Mouse (Mus musculus) brown adipose tissue, adult 24 weeks (tissue): ENCODE measurements around the gene Atp13a2. TPM values are rescaled to one million over a fixed set of nuclear protein-coding genes. Genes with fewer than 3 reads are reported as not detected.
A peak's percentile ranks its signal among the peaks of the same experiment; 100 is the strongest.

Experiments used
- H3K27ac ChIP-seq: fragments of 200-500 bp; replicated peaks from 2 replicates; pipeline ENCODE4 v1.5.1; 2012; ENCODE audit warnings: low read depth, mild to moderate bottlenecking, low read length
- H3K4me1 ChIP-seq: fragments of 200-500 bp; 2 replicates; pipeline ENCODE4 v1.6.1; 2012; ENCODE audit warnings: low read length, mixed read lengths; ENCODE audit not compliant: control insufficient read depth, insufficient read depth, insufficient read length
- H3K4me3 ChIP-seq: fragments of 200-500 bp; 2 replicates; pipeline ENCODE4 v1.5.1; 2012; ENCODE audit warnings: low read depth, mild to moderate bottlenecking, low read length, moderate library complexity; ENCODE audit not compliant: insufficient read depth
- polyA plus RNA-seq: library from polyadenylated mRNA; stranded (reverse); fragments of >200 nt; gene quantifications from 2 replicates; pipeline ENCODE4 v1.2.4, GENCODE M21; 2012; ENCODE audit not compliant: missing spikeins, insufficient read depth, insufficient read length

Atp13a2 gene
- polyA plus RNA-seq, 1 experiment = 6.7 TPM

DNA sequence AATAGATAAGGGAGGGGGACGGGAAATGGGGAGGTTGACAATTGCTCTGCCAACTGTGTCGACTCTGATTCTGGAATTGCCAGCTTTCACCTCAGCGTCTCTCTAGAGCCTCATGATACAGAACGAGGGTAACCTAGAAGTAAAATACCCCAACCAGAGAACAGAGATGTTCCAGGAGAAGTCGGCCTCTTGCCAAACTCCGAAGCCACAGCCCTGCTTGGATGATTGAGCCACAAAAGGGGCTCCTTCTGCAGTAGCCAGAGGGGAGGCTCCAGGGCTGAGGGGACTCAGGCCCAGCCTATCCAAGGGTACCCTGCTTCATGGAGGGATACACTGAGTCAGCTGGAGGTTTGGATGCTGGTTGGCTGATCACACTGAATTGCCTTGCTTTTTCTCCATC, 28.4 kb upstream of the Atp13a2 start:
- H3K4me3 ChIP-seq = no peak overlapping the region
- H3K4me1 ChIP-seq = no peaks in the 10 kb centered on the region; the same call in 1 of the 2 replicates
- H3K27ac ChIP-seq = no peak overlapping the region

DNA sequence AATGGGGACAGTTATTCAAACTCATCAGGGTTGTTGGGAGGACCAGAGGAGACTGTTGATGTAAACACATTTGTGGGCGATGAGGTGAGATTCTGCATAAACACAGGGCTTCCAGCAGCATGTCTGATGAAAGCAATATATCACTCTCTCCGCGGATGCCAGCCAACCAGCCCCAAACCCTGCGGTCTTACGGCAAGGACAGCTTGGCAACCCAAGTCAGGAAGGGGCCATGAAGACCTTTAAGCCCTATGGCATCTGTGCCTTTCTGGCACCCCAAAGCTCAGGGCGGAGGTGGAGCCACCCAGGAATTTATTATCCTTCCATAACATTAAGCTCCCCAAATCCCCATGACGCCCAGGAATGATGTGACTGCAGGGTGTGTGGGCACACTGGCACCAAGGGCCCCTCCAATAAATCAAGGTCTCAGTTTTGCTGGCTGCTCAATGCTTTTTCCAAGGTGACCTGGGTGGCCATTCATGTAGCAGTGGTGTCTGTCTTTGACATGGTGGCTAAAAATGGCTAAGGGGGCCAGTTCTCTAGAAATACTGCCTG, 27.5 kb upstream of the Atp13a2 start:
- H3K4me3 ChIP-seq = no peak overlapping the region
- H3K27ac ChIP-seq = no peak overlapping the region
- H3K4me1 ChIP-seq = peaks cover 3% of the 10 kb centered on the region; the same call in 1 of the 2 replicates

- Histone ChIP-seq H3K4me1 (peaks cover 3% of the 10 kb centered on the region; the same call in 1 of the 2 replicates), H3K27ac (peak overlapping the region; percentile 72; the same call in 1 of the 2 replicates), H3K4me3 (peak overlapping the region; percentile 59; the same call in 1 of the 2 replicates)
These were observed 26.8 kb upstream of the Atp13a2 start for GRCm38 (mm10) chr4:140959715-140960479.

GRCm38 (mm10) chr4:140960781-140961466, 25.7 kb upstream of the Atp13a2 start, which contains the start of gene Sdhb:
TSS of gene Sdhb (plus strand) at chr4:140961203.
- Histone ChIP-seq H3K4me3 (peak within 1 kb of the TSS; percentile 88), H3K4me1 (peaks cover 3% of the 10 kb centered on the region; the same call in 1 of the 2 replicates), H3K27ac (peak within 1 kb of the TSS; percentile 95)

DNA sequence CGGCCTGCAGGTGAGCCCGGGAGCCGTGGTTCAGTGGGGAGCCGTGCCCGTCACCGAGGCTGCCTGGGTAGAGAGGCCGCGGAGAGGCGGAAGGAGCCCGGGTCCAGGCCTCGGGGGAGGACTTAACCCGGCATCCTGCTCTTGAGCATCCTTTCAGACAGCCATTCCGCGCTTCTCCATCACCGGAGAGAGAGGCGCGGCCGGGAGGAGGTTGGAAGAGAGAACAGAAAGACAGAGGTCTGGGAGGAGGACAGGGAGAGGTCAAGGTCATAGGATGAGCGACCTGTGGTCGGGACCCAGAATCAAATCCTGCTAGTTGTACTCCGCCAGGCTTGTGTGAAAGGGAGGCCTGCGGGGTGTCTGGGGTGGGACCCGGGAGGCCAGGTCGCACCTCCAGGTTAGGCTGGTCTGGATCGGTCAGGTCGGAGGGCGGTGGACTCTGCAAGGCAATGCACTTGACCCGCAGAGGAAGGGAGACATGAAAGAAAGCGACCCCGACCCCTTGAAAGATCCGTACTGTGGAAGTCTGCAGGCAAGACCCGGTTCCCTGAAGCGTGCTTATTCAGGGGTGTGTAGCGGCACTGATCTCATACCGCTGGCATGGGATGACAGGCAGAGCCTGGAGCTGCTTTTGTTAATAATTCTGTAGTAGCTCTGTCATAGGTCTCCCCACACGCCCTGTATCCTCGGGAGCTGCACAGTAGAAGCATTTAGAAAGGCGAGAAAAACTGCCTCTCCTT, 25.0 kb upstream of the Atp13a2 start:
- H3K4me1 ChIP-seq = peaks cover 3% of the 10 kb centered on the region; the same call in 1 of the 2 replicates
- peak overlapping the region; percentile 95 for H3K27ac ChIP-seq
- peak overlapping the region; percentile 88 for H3K4me3 ChIP-seq

DNA sequence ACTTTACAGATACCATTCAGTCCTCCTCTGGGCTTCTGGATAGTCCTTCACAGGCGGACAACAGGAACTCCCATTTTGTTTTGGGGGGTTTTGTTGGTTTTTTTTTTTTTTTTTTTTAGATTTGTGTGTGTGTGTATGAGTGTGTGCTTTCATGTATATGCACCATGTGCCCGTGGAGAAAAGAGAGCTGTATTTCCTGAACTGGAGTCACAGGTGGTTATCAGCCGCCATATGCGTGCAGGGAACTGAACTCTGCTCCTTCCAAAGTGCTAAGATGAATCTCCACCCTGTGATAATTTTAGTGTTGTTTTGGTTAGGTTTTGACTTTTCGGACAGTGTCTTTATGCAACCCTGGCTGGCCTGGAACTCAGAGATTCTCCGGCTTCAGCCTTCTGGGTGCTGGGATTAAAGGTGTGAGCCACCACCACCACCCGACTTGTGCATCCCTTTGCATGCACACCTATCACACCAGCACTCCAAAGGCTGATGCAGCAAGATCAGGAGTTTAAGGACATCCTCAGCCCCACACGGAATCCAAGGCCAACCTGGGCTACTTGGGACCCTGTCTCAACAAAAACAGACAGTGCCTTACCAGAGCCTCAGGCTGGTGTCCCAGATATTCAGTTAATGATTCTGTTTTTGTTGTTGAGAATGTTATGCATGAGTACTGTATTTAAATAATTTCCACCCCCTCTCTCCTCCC, 24.3 kb upstream of the Atp13a2 start:
- peaks cover 3% of the 10 kb centered on the region; the same call in 1 of the 2 replicates for H3K4me1 ChIP-seq
- H3K4me3 ChIP-seq = peak overlapping the region; percentile 88
- peak overlapping the region; percentile 95 for H3K27ac ChIP-seq

GRCm38 (mm10) chr4:140962950-140963349, 23.7 kb upstream of the Atp13a2 start:
- Histone ChIP-seq H3K4me3 (peak overlapping the region; percentile 88), H3K27ac (peak overlapping the region; percentile 50), H3K4me1 (peaks cover 3% of the 10 kb centered on the region; the same call in 1 of the 2 replicates)

DNA sequence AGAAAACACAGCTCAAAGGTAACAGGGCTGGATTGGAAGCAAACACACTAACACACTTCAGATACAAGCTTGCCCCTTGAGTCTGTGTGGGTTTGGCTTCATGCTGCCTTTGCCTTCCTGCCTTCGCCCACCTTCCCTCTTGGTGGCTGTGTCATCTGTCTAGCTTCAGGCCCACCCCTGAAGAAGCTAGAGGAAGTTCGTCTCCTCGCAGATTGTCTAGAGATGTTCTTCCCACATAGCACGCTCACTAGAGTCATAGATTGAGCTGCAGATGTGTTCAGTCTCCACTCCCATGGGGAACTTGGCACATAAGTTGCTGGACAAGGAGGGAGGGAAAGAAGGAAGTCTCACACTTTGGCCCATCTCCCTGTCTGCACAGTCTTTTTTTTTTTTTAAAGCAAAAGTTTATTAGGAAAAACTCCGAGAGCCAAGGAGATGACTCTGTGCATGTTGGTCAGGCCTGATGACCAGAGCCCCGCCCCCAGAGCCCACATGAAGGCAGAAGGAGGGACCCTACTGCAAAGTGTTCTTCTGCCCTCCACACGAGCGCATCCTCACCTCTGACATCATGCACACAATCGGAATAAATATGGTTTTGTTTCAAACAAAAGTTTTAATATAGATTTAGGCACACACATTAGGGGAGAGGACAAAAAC, 22.6 kb upstream of the Atp13a2 start:
- Histone ChIP-seq H3K27ac (0 out of 2 replicates have a peak overlapping the region, but pooled peaks have one; percentile 9), H3K4me1 (peaks cover 3% of the 10 kb centered on the region; the same call in 1 of the 2 replicates), H3K4me3 (no peak overlapping the region)

DNA sequence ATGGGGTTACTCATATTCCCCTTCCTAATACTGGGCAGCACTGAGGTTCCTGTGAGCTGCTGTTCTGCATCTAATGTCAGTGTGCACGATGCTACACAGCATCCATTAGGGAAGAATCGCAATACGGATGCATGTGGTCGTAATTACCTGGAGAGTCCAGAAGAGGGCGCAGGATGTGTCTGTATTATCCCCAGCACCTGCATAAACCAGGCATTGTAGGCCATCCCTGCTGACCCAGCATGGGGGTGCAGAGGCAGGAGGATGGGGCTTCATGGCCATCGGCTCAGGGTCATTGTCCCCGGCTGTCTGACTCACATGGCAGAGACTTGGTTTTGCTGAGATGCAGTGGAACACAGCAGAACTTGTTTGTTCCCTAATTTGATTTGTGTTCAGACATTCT, 22.1 kb upstream of the Atp13a2 start:
- Histone ChIP-seq H3K4me3 (no peak overlapping the region), H3K27ac (no peak overlapping the region), H3K4me1 (peaks cover 3% of the 10 kb centered on the region; the same call in 1 of the 2 replicates)

DNA sequence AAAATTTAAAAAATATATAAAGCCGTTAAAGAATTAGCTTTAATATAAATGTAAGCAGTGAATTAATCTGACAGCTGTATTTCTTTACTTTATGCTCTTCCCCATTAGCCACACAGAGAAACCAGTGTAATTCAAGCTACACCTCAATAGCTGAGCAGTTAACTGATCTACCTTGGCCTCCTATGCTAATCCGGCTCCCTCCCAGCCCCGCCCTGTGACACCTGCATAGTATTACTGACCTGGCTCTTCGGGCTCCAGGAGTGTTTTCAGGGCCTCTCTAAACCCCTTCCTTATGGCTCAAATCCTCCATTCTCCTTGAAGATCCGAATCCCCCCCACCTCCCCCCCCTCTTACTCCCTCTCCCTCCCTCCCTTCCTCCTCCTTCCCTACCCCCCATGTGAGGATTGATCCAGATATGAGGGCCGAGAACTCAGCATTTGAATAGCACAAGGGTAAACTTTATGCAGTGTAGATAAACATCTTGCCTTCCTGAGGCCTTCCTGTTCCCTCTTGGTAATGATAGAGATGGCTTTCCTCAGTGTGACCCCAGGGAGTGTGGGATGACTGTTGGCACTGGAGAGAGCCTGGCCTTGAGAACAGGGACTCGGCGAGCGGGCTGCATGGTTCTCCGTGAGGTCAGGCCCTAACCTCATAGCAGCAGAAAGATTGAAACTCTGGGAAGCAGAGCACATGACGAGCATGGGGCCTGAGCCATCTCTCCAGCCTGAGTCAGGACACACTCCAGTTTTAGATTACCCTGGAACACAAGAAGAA, 19.1 kb upstream of the Atp13a2 start:
- Histone ChIP-seq H3K27ac (no peak overlapping the region), H3K4me1 (peaks cover 3% of the 10 kb centered on the region; the same call in 1 of the 2 replicates), H3K4me3 (no peak overlapping the region)

GRCm38 (mm10) chr4:140971691-140972090, 15.0 kb upstream of the Atp13a2 start:
- Histone ChIP-seq H3K27ac (no peak overlapping the region), H3K4me1 (no peaks in the 10 kb centered on the region)

DNA sequence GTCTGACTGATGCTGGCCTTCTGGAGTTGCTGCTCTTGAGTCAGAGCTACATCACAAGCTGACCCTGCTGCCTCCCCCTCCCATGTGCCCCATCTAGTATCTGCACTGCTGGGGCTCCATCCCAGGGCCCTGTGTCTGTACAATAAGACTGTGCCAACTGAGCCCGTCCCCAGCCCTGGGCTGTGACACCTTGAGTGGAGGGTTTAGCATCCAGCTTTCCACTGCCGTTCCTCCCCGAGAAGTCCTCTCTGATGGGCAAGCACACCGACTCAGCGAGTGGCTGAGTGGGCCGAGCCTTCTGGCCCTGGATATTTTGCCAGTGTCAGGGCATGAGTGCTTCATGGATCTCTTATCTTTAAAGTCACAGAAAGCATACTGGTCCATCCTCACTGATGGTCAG, 12.3 kb upstream of the Atp13a2 start:
- Histone ChIP-seq H3K4me1 (no peaks in the 10 kb centered on the region), H3K27ac (no peak overlapping the region), H3K4me3 (no peak overlapping the region)

More at GRCm38 (mm10) chr4:140971691-140972090, 15.0 kb upstream of the Atp13a2 start:
- no peak overlapping the region for H3K4me3 ChIP-seq

- Histone ChIP-seq H3K4me1 (no peaks in the 10 kb centered on the region), H3K27ac (no peak overlapping the region; the same call in 1 of the 2 replicates), H3K4me3 (no peak overlapping the region)
These were observed 11.3 kb upstream of the Atp13a2 start for GRCm38 (mm10) chr4:140975356-140975755.
